Mouse (Mus musculus): ENCODE data around the gene Nr1h4. TPM values are rescaled to one million over a fixed set of nuclear protein-coding genes. Genes with fewer than 3 reads are reported as not detected.

The Nr1h4 gene
- polyA plus RNA-seq, 1 experiment from 2014 or later = 12.4 TPM

GRCm38 (mm10) chr10:89424800-89425393, 108.5 kb downstream of the Nr1h4 start:
- no peak overlapping the region for H3K4me3 ChIP-seq (replicated peaks; ENCODE audit: low read depth, low read length)
- no peak overlapping the region for H3K9ac ChIP-seq (ENCODE audit: low read depth, low read length)
- no peaks in the 10 kb centered on the region for H3K4me1 ChIP-seq (replicated peaks; ENCODE audit: insufficient read depth, low read length)
- 76% methylated on average over 11 of the region's 11 CpGs for WGBS
- no peaks in the 10 kb centered on the region for H3K27me3 ChIP-seq (ENCODE audit: insufficient read depth, low read length)
- H3K36me3 ChIP-seq (ENCODE audit: insufficient read depth, low read length) = peaks cover 7% of the 10 kb centered on the region; the same call in 1 of the 2 replicates
- DNase-seq (ENCODE audit: low spot score) (no peak), ATAC-seq (replicated peaks; ENCODE audit: low FRiP score, low read depth) (no peak)
- no peak for TF ChIP-seq CTCF (IDR thresholded peaks at IDR 0.05; ENCODE audit: low read depth)
- H3K9me3 ChIP-seq (replicated peaks; ENCODE audit: low read length) = no peaks in the 10 kb centered on the region
- H3K27ac ChIP-seq = no peak overlapping the region
- H3K4me2 ChIP-seq (ENCODE audit: low read length) = no peak overlapping the region

- Histone ChIP-seq H3K27me3 (ENCODE audit: insufficient read depth, low read length) (no peaks in the 10 kb centered on the region), H3K4me2 (ENCODE audit: low read length) (no peak overlapping the region), H3K9me3 (replicated peaks; ENCODE audit: low read length) (no peaks in the 10 kb centered on the region), H3K9ac (ENCODE audit: low read depth, low read length) (no peak overlapping the region), H3K27ac (no peak overlapping the region), H3K4me3 (replicated peaks; ENCODE audit: low read depth, low read length) (no peak overlapping the region), H3K4me1 (replicated peaks; ENCODE audit: insufficient read depth, low read length) (no peaks in the 10 kb centered on the region), H3K36me3 (ENCODE audit: insufficient read depth, low read length) (peaks cover 7% of the 10 kb centered on the region; the same call in 1 of the 2 replicates)
- 91% methylated on average over 9 of the region's 9 CpGs for WGBS
- no peak for TF ChIP-seq CTCF (IDR thresholded peaks at IDR 0.05; ENCODE audit: low read depth)
- no peak for ATAC-seq (replicated peaks; ENCODE audit: low FRiP score, low read depth)
- DNase-seq (ENCODE audit: low spot score) = no peak
Observed at GRCm38 (mm10) chr10:89424217-89424616, 109.2 kb downstream of the Nr1h4 start.

GRCm38 (mm10) chr10:89423164-89423778, 110.1 kb downstream of the Nr1h4 start:
- Histone ChIP-seq H3K27me3 (ENCODE audit: insufficient read depth, low read length) (no peaks in the 10 kb centered on the region), H3K27ac (no peak overlapping the region), H3K9ac (ENCODE audit: low read depth, low read length) (no peak overlapping the region), H3K4me1 (replicated peaks; ENCODE audit: insufficient read depth, low read length) (no peaks in the 10 kb centered on the region), H3K4me2 (ENCODE audit: low read length) (no peak overlapping the region), H3K36me3 (ENCODE audit: insufficient read depth, low read length) (peaks cover 7% of the 10 kb centered on the region; the same call in 1 of the 2 replicates), H3K9me3 (replicated peaks; ENCODE audit: low read length) (no peaks in the 10 kb centered on the region), H3K4me3 (replicated peaks; ENCODE audit: low read depth, low read length) (no peak overlapping the region)
- 92% methylated on average over 9 of the region's 9 CpGs for WGBS
- no peak for TF ChIP-seq CTCF (IDR thresholded peaks at IDR 0.05; ENCODE audit: low read depth)
- ATAC-seq (replicated peaks; ENCODE audit: low FRiP score, low read depth) = no peak
- DNase-seq (ENCODE audit: low spot score) = no peak

GRCm38 (mm10) chr10:89422504-89423158, 110.8 kb downstream of the Nr1h4 start:
- Histone ChIP-seq H3K27me3 (ENCODE audit: insufficient read depth, low read length) (no peaks in the 10 kb centered on the region), H3K9ac (ENCODE audit: low read depth, low read length) (no peak overlapping the region), H3K4me2 (ENCODE audit: low read length) (no peak overlapping the region), H3K27ac (no peak overlapping the region), H3K36me3 (ENCODE audit: insufficient read depth, low read length) (peaks cover 7% of the 10 kb centered on the region; the same call in 1 of the 2 replicates), H3K4me1 (replicated peaks; ENCODE audit: insufficient read depth, low read length) (no peaks in the 10 kb centered on the region), H3K9me3 (replicated peaks; ENCODE audit: low read length) (no peaks in the 10 kb centered on the region), H3K4me3 (replicated peaks; ENCODE audit: low read depth, low read length) (no peak overlapping the region)
- ATAC-seq (replicated peaks; ENCODE audit: low FRiP score, low read depth) = no peak
- no peak for DNase-seq (ENCODE audit: low spot score)
- WGBS = 94% methylated on average over 8 of the region's 8 CpGs
- TF ChIP-seq CTCF (IDR thresholded peaks at IDR 0.05; ENCODE audit: low read depth) = no peak

- H3K36me3 ChIP-seq (ENCODE audit: insufficient read depth, low read length) = 0 out of 2 replicates have a peak, but pooled peaks cover 6% of the 10 kb centered on the region
- H3K9me3 ChIP-seq (replicated peaks; ENCODE audit: low read length) = no peaks in the 10 kb centered on the region
- no peaks in the 10 kb centered on the region for H3K27me3 ChIP-seq (ENCODE audit: insufficient read depth, low read length)
- WGBS = 90% methylated on average over 2 of the region's 2 CpGs
- no peak for ATAC-seq (replicated peaks; ENCODE audit: low FRiP score, low read depth)
- H3K4me1 ChIP-seq (replicated peaks; ENCODE audit: insufficient read depth, low read length) = no peaks in the 10 kb centered on the region
- H3K9ac ChIP-seq (ENCODE audit: low read depth, low read length) = no peak overlapping the region
- DNase-seq (ENCODE audit: low spot score) = no peak
- H3K4me3 ChIP-seq (replicated peaks; ENCODE audit: low read depth, low read length) = no peak overlapping the region
- TF ChIP-seq CTCF (IDR thresholded peaks at IDR 0.05; ENCODE audit: low read depth) = no peak
- no peak overlapping the region for H3K4me2 ChIP-seq (ENCODE audit: low read length)
- H3K27ac ChIP-seq = no peak overlapping the region
Observed at GRCm38 (mm10) chr10:89417966-89418365, 115.4 kb downstream of the Nr1h4 start.

GRCm38 (mm10) chr10:89415478-89415877, 117.9 kb downstream of the Nr1h4 start:
- no peak for TF ChIP-seq CTCF (IDR thresholded peaks at IDR 0.05; ENCODE audit: low read depth)
- DNase-seq (ENCODE audit: low spot score) = no peak
- Histone ChIP-seq H3K9me3 (replicated peaks; ENCODE audit: low read length) (no peaks in the 10 kb centered on the region), H3K4me1 (replicated peaks; ENCODE audit: insufficient read depth, low read length) (no peaks in the 10 kb centered on the region), H3K27ac (no peak overlapping the region), H3K9ac (ENCODE audit: low read depth, low read length) (no peak overlapping the region), H3K4me3 (replicated peaks; ENCODE audit: low read depth, low read length) (no peak overlapping the region), H3K27me3 (ENCODE audit: insufficient read depth, low read length) (no peaks in the 10 kb centered on the region), H3K4me2 (ENCODE audit: low read length) (no peak overlapping the region), H3K36me3 (ENCODE audit: insufficient read depth, low read length) (peaks cover 11% of the 10 kb centered on the region; the same call in 1 of the 2 replicates)
- WGBS = 65% methylated on average over 3 of the region's 3 CpGs
- ATAC-seq (replicated peaks; ENCODE audit: low FRiP score, low read depth) = no peak

Data from kidney, postnatal 0 days (tissue).